Mouse (Mus musculus) ovary, postnatal 36 days (tissue): ENCODE data around the gene Copb1.
A peak's percentile ranks its signal among the peaks of the same experiment; 100 is the strongest.
"Not testable (repeated sequence)": the region's sequence is repeated elsewhere in the genome, so short reads cannot be mapped to it uniquely, and the experiment has no call there.

Experiments
- DNase-seq: peaks from one replicate; pipeline ENCODE4 v3.0.0; 2022; ENCODE audit warnings: low spot score, mixed read lengths

The Copb1 gene

GRCm38 (mm10) chr7:114220433-114220832, 34.1 kb downstream of the Copb1 start:
- no peak for DNase-seq

- DNase-seq: no peak
Observed at GRCm38 (mm10) chr7:114216908-114217307, 37.6 kb downstream of the Copb1 start.

GRCm38 (mm10) chr7:114214385-114214784, 40.1 kb downstream of the Copb1 start:
- DNase-seq: no peak

GRCm38 (mm10) chr7:114213537-114213936, 41.0 kb downstream of the Copb1 start:
- DNase-seq: no peak

GRCm38 (mm10) chr7:114210618-114211017, 43.9 kb downstream of the Copb1 start:
- no peak for DNase-seq

GRCm38 (mm10) chr7:114209841-114210240, 44.7 kb downstream of the Copb1 start:
- DNase-seq: no peak

- DNase-seq: no peak
Observed at GRCm38 (mm10) chr7:114203491-114204359, 50.8 kb downstream of the Copb1 start.

- DNase-seq: no peak
Observed at GRCm38 (mm10) chr7:114202972-114203404, 51.5 kb downstream of the Copb1 start.

GRCm38 (mm10) chr7:114200651-114201050, 53.9 kb downstream of the Copb1 start:
- DNase-seq: no peak

GRCm38 (mm10) chr7:114199428-114200110, 54.9 kb downstream of the Copb1 start:
- no peak for DNase-seq

- DNase-seq: no peak
Observed at GRCm38 (mm10) chr7:114198252-114198651, 56.3 kb downstream of the Copb1 start.

- DNase-seq: not testable (repeated sequence)
Observed at GRCm38 (mm10) chr7:114196588-114196987, 57.9 kb downstream of the Copb1 start.

GRCm38 (mm10) chr7:114194788-114195187, 59.7 kb downstream of the Copb1 start:
- not testable (repeated sequence) for DNase-seq

- DNase-seq: no peak
Observed at GRCm38 (mm10) chr7:114194224-114194623, 60.3 kb downstream of the Copb1 start.

- DNase-seq: no peak
Observed at GRCm38 (mm10) chr7:114193284-114194067, 61.0 kb downstream of the Copb1 start.

GRCm38 (mm10) chr7:114192581-114192980, 61.9 kb downstream of the Copb1 start:
- no peak for DNase-seq

- no peak for DNase-seq
Observed at GRCm38 (mm10) chr7:114183416-114183815, 71.1 kb downstream of the Copb1 start.

GRCm38 (mm10) chr7:114182708-114183107, 71.8 kb downstream of the Copb1 start:
- DNase-seq: no peak

- peak; percentile 78 for DNase-seq
Observed at GRCm38 (mm10) chr7:114181391-114181790, 73.1 kb downstream of the Copb1 start.

- no peak for DNase-seq
Observed at GRCm38 (mm10) chr7:114176588-114176987, 77.9 kb downstream of the Copb1 start.

- peak; percentile 26 for DNase-seq
Observed at GRCm38 (mm10) chr7:114171354-114172097, 83.0 kb downstream of the Copb1 start.

- DNase-seq: no peak
Observed at GRCm38 (mm10) chr7:114169996-114170395, 84.5 kb downstream of the Copb1 start.
